Mouse (Mus musculus) CD4-positive helper T cell, adult 2 months (primary cell): ENCODE measurements around the gene Kmt2b.

Experiments used
- DNase-seq: peaks from one replicate; pipeline ENCODE4 v3.0.0-alpha.2; 2012; ENCODE audit warnings: low read depth, missing footprints, low spot score

Kmt2b gene

GRCm38 (mm10) chr7:30588676-30589434 is at the start of gene Kmt2b:
TSS of gene Kmt2b (minus strand) at chr7:30588726.
- peak; percentile 95 for DNase-seq

DNA sequence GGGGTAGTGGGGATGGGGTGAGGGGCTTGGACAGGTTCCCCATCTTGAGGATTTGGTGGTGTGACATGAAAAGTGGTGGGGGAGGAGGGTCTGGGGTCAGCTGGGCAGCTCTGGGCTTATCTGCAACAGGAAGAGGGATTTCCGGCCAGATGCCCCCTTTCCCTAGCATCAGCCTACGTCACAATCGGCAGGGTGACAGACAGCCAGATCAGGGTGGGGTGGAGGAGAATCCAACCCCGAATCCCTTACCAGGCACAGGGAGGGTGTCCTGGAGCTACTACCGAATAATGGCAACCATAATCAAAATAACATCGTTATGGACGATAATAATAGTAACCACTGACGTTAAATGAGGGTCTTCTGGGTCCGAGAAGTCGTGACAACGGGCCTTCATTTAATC is 47.9 kb upstream of the Kmt2b start:
- DNase-seq: no peak

GRCm38 (mm10) chr7:30635752-30636151 is 47.2 kb upstream of the Kmt2b start, which contains the start of gene Etv2:
TSS of gene Etv2 (minus strand) at chr7:30635852.
- DNase-seq: no peak

- DNase-seq: peak; percentile 58
Observed at GRCm38 (mm10) chr7:30634621-30635020, 46.1 kb upstream of the Kmt2b start.

DNA sequence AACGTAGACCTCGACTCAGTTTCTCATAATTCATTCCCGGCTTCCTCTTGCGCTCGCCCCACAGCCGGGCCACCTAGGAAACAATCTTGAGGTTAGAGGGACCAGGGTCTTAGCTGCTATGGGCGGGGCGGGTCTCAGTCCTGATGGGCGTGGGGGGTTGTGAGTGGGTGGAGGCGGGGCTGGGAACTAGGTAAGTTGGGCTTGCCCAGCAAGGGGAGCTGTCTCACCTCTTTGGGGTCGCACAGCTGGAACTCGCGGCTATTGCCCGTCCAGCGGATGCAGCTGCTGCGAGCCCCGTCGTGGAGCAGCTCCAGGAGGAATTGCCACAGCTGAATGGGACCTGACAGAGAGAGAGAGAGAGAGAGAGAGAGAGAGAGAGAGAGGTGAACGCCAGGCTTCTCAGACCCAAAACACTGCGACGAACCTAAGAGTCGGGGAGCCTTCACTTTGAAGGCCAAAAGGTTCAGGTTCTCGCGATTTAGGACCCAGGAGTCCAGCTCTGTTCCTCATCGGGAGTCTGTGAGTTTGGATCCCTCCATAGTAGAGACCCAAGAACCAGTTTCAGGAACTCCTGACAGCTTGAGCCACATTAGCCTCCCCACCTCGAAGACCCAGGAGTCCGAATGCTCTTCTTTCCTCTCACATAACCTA is 45.4 kb upstream of the Kmt2b start:
- no peak for DNase-seq

DNA sequence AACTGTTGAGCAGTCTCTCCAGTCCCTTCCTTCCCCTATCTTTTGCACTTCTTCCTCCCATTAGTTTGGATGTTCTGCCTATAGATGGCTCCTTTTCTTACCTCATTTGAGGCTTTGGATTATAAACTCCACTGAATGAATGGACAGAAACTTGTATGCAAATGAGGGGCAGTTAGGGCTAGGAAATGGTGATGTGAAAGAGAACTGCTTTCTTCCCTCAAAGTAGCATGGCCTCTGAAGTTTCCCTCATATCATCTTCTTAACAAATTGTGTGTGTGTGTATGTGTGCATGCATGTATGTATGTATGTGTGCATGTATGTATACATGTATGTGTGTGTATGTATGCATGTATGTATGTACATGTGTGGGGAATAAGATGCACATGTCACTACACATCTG is 40.5 kb upstream of the Kmt2b start:
- no peak for DNase-seq

DNA sequence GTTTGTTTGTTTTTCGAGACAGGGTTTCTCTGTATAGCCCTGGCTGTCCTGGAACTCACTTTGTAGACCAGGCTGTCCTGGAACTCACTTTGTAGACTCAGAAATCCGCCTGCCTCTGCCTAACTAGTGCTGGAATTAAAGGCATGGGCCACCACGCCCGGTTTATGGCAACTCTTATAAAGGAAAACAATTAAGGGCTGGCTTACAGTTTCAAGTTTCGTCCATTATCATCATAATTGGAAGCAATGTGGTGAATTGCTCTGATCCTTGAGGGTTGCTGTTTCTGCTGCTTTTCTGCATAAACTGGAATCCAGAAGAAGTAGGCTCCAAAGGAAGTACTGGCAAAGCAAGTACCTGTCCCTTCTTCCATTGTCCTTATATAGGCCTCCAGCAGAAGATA is 38.1 kb upstream of the Kmt2b start:
- no peak for DNase-seq

DNA sequence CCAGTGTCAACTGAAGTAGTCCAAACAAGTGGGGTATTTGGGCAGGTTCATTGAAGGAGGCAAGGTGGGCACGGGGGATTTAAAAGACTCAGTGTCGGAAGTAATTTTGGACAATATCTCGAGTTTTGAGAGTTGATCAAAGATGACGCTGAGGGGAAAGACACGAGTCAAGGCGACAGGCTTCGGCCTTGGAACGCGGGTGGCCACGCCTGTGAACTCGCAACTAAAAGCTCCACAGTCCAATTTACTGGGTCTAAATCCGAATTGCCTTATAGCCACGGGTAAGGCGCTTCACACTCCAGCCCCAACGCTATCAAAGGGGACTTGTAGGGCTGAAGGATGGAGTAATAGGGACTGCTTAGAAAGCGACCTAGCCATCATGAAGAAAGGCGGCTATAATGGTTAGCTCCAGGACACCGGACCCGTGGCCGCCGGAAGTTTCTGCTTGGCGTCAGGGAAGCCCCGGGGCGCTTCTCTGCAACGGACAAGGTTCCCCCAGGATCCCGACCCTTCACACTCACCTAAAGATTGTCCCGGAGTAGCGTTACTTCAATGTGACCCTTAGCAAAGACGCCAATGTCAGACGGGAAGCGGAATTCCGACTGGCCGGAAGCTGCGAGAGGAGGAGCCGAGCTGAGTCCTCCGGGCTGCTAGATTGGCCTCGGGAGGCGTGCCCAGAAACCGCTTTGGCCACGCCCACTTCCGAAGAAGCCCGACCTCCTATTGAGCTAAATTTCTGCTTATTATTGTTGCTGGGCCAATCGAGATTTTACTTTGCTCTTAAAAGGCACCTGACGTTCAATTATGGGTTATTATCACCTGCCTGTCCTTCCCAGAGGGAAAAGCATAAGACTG is 37.2 kb upstream of the Kmt2b start, which contains the start of gene Cox6b1:
Gene Cox6b1 (minus strand): TSS at position 622 of the 855 bp plus-strand sequence.
- DNase-seq: peak; percentile 94

- peak; percentile 31 for DNase-seq
Observed at GRCm38 (mm10) chr7:30619202-30619601, 30.7 kb upstream of the Kmt2b start.

GRCm38 (mm10) chr7:30618658-30619057 is 30.1 kb upstream of the Kmt2b start:
- no peak for DNase-seq

GRCm38 (mm10) chr7:30615049-30615760 is 26.7 kb upstream of the Kmt2b start:
- DNase-seq: no peak

GRCm38 (mm10) chr7:30614454-30614853 is 25.9 kb upstream of the Kmt2b start:
- peak; percentile 58 for DNase-seq

DNA sequence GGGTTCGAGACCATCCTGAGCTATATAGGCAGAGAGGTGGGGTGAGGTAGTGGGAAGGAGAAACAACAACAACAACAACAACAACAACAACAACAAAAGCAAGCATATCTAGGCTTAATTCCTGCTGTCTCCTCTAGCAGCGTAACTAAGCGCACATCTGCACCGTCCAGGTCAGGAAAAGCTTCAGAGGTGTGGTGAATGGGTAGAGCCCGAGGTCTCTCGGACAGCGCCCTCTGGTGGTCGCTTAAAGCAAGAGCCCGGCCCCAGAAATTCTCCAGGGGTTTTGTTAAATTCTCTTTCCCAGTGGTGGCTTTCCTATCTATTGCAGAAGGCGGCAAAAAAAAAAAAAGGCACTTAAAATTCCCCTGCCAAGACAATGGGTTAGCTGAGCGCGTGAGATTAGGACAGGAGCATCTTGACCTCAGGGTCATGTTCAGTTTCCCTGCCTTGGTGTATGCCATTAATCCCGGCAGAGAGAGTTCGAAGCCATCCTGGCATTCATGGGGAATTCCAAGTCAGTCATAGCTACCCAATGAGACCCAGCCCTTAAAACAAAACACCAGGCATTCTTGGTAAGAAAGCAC is 25.1 kb upstream of the Kmt2b start:
- peak; percentile 67 for DNase-seq

DNA sequence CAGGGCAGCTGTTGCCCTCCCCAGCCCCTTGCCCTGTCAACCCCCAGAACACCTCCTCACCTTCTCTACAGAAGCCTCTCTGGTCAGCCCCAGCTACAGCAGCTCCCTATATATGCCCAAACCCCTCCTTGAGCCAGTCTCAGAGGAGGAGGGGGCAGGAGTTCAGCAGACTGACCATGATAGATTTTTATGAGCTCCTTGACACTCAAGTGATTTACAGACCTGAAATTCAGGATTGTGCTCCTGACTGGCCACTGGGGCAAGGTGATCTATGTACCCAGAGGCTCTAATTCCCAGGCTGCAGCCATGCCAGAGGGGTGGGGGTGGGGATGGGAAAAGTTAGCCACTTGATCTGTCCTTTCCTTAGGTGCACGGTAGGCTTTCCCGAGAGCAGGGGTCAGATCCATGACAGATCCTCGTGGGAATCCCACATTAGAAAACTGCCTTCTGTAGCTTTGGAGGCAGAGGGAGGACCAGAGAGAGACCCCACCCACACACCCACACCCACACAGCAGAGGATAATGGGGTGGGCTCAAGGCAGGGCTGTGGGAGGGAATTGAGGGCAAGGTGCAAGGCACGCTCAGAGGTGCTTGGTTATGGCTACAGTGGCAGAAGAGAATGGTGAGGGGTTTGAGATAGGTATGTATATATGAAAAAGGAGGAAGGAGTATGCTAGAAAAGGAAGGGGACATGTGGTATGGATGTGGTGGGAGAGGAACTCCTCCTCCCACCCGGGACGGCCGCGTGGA is 24.3 kb upstream of the Kmt2b start, which contains the start of gene Upk1a:
Gene Upk1a (minus strand): TSS at position 194 of the 749 bp plus-strand sequence.
- no peak for DNase-seq

DNA sequence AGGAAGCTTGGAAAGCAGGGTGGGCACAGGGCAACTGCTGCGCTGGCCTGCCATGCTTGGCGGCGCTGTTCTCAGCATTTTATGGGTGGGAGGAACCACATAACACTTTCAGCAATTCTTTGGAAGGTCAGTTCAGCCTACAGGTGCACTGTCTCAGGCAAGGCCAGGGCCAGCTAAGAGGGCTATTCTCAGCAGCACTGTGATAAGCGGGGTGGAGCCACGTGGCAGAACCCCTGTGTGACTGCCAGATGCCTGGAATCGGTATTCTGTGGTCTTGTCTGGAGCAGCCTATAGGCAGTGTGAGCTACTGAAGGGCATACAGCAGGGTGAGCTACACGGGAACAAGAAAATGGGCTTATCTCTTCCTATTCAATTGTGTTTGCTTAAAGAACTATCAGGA is 21.5 kb upstream of the Kmt2b start:
- no peak for DNase-seq

- DNase-seq: no peak
Observed at GRCm38 (mm10) chr7:30608476-30608875, 19.9 kb upstream of the Kmt2b start.

DNA sequence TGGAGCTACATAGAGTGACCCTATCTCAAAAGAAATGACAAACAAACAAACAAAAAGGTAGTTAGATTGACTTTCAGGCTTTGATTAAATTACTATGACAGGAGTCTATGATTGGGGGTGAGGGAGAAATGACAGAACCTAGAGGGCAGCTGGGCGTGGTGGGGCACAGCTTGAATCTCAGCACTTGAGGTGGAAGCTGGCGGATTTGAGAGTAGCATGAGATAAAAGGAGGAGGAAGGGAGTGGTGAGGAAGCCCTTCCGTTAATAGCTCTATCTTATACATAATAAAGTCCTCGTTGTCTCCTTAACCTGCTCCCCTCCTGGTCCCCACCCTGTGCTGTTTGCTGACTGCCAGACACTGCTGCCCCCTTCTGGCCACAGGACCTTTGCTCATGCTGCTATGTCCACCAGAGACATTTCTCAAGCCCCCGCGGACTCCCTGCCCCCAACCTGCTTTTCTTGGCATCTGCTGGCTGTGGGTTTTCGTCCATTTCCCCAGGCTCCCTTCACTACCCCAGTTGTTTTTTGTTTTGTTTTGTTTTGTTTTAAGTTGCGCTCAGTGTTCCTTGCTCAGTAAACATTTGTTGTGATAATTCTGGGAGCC is 19.3 kb upstream of the Kmt2b start:
- DNase-seq: peak; percentile 78

- no peak for DNase-seq
Observed at GRCm38 (mm10) chr7:30604944-30605343, 16.4 kb upstream of the Kmt2b start.

GRCm38 (mm10) chr7:30604424-30604823 is 15.9 kb upstream of the Kmt2b start:
- no peak for DNase-seq

DNA sequence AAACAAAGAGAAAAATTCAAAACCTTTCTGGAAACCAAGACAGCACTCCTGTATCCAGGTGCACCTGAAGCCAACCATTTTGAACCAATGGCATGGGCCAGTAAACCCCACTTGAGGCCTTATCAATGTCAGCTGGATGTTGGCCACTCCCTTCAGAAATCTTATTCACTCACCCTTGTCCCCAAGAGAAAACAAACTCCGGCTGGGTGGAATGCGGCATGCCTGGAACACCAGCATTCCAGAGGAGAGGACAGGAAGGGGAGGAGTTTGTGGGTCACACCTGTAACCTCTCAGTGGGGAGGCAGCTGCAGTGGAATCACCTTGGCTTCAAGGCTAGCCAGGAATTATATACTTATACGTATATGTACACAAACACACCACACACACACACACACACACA is 14.1 kb upstream of the Kmt2b start:
- no peak for DNase-seq
